Mouse (Mus musculus) B cell, adult 2 months (primary cell): ENCODE measurements around the gene Mllt6.
A peak's percentile ranks its signal among the peaks of the same experiment; 100 is the strongest.

ENCODE experiments used
- DNase-seq, 2 experiments: peaks; one replicate each; pipeline ENCODE4 v3.0.0; 2022

Mllt6 gene

GRCm38 (mm10) chr11:97669829-97670228, 6.6 kb downstream of the Mllt6 start:
- no peak for DNase-seq

- no peak for DNase-seq
Observed at GRCm38 (mm10) chr11:97670234-97671176, 7.3 kb downstream of the Mllt6 start.

- no peak for DNase-seq
Observed at GRCm38 (mm10) chr11:97671177-97671527, 7.9 kb downstream of the Mllt6 start.

- DNase-seq, result no peak
Observed at GRCm38 (mm10) chr11:97673148-97673547, 9.9 kb downstream of the Mllt6 start.

GRCm38 (mm10) chr11:97676050-97676754, 13.0 kb downstream of the Mllt6 start:
- DNase-seq, result no peak

GRCm38 (mm10) chr11:97677381-97677780, 14.2 kb downstream of the Mllt6 start:
- no peak for DNase-seq

GRCm38 (mm10) chr11:97677842-97678241, 14.6 kb downstream of the Mllt6 start:
- DNase-seq, result no peak

GRCm38 (mm10) chr11:97678301-97678700, 15.1 kb downstream of the Mllt6 start:
- no peak for DNase-seq

- DNase-seq, result no peak
Observed at GRCm38 (mm10) chr11:97680430-97680829, 17.2 kb downstream of the Mllt6 start.

GRCm38 (mm10) chr11:97682504-97683055, 19.4 kb downstream of the Mllt6 start:
- DNase-seq, result no peak

- DNase-seq, result peak; percentile 81 to 83
Observed at GRCm38 (mm10) chr11:97684063-97684680, 21.0 kb downstream of the Mllt6 start.

- DNase-seq, result no peak
Observed at GRCm38 (mm10) chr11:97684766-97685165, 21.6 kb downstream of the Mllt6 start.

- peak; percentile 89 for DNase-seq
Observed at GRCm38 (mm10) chr11:97685613-97686321, 22.6 kb downstream of the Mllt6 start, which contains the start of gene Cisd3. Gene Cisd3 (plus strand): TSS chr11:97685826.

- no peak for DNase-seq
Observed at GRCm38 (mm10) chr11:97686322-97686908, 23.2 kb downstream of the Mllt6 start.

GRCm38 (mm10) chr11:97687061-97687460, 23.8 kb downstream of the Mllt6 start:
- DNase-seq, result no peak

- peak; percentile 84 to 85 for DNase-seq
Observed at GRCm38 (mm10) chr11:97689861-97690260, 26.6 kb downstream of the Mllt6 start.

- DNase-seq, result no peak
Observed at GRCm38 (mm10) chr11:97694435-97694834, 31.2 kb downstream of the Mllt6 start.

- DNase-seq, result no peak
Observed at GRCm38 (mm10) chr11:97694921-97695711, 31.9 kb downstream of the Mllt6 start.

- DNase-seq, result no peak
Observed at GRCm38 (mm10) chr11:97695712-97696401, 32.6 kb downstream of the Mllt6 start.

GRCm38 (mm10) chr11:97696669-97697068, 33.5 kb downstream of the Mllt6 start:
- no peak for DNase-seq
